Mouse (Mus musculus) induced T-regulatory cell, adult 2 months (primary cell): Measurements from ENCODE around the gene Gm15446.
"Not testable (repeated sequence)": the region's sequence is repeated elsewhere in the genome, so short reads cannot be mapped to it uniquely, and the experiment has no call there.

Source experiments
- DNase-seq: peaks from one replicate; pipeline ENCODE4 v3.0.0-alpha.2; 2012; ENCODE audit warnings: low read depth

The Gm15446 gene

GRCm38 (mm10) chr5:109923261-109924071, at the start of gene Gm15446:
Gm15446 (plus strand) TSS chr5:109923400.
- DNase-seq, result peak; percentile 89

- peak; percentile 37 for DNase-seq
These were observed 929 bp downstream of the Gm15446 start for GRCm38 (mm10) chr5:109924129-109924528.

- DNase-seq, result no peak
These were observed 1.7 kb downstream of the Gm15446 start for GRCm38 (mm10) chr5:109924936-109925335.

GRCm38 (mm10) chr5:109950281-109950680, 27.1 kb downstream of the Gm15446 start:
- DNase-seq, result no peak

GRCm38 (mm10) chr5:109980743-109981142, 57.5 kb downstream of the Gm15446 start:
- DNase-seq, result not testable (repeated sequence)
